Mouse (Mus musculus) heart, adult 2 months (tissue): ENCODE data around the gene Gm10775. TPM values are rescaled to one million over a fixed set of nuclear protein-coding genes. Genes with fewer than 3 reads are reported as not detected.

Experiments used
- DNase-seq, 2 experiments: peaks; one replicate each; pipeline ENCODE4 v3.0.0; 2021
- H3K27ac ChIP-seq: fragments of 200-600 bp; 2 replicates; pipeline ENCODE4 v1.8.1; 2022
- H3K27me3 ChIP-seq: fragments of 200-500 bp; 2 replicates; pipeline ENCODE4 v1.6.1; 2012; ENCODE audit warnings: mild to moderate bottlenecking, low read length, inconsistent platforms, mixed read lengths; ENCODE audit not compliant: control insufficient read depth, insufficient read depth
- H3K36me3 ChIP-seq: fragments of 200-500 bp; 2 replicates; pipeline ENCODE4 v1.6.1; 2012; ENCODE audit warnings: low read length, inconsistent platforms; ENCODE audit not compliant: control insufficient read depth, insufficient read depth
- H3K4me1 ChIP-seq: fragments of 200-500 bp; 2 replicates; pipeline ENCODE4 v1.6.1; 2011; ENCODE audit warnings: low read length; ENCODE audit not compliant: control insufficient read depth, insufficient read depth
- H3K4me3 ChIP-seq: fragments of 200-600 bp; 2 replicates; pipeline ENCODE4 v1.8.1; 2022
- H3K79me2 ChIP-seq: fragments of 200-500 bp; replicated peaks from 2 replicates; pipeline ENCODE4 v1.6.1; 2012; ENCODE audit warnings: mild to moderate bottlenecking, inconsistent platforms, low read length, moderate library complexity, mixed read lengths; ENCODE audit not compliant: control insufficient read depth, insufficient read depth
- H3K9ac ChIP-seq: fragments of 200-500 bp; 2 replicates; pipeline ENCODE4 v1.6.1; 2012; ENCODE audit warnings: low read depth, mild to moderate bottlenecking, control low read depth, inconsistent platforms, low read length, mixed read lengths
- CTCF ChIP-seq: fragments of 200-600 bp; IDR thresholded peaks from 2 replicates; pipeline ENCODE4 v1.8.1; 2022; ENCODE audit warnings: antibody characterized with exemption, mild to moderate bottlenecking, moderate library complexity
- EP300 ChIP-seq: fragments of 200-500 bp; IDR thresholded peaks from 2 replicates; pipeline ENCODE4 v1.6.1; 2011; ENCODE audit warnings: low read depth, low read length, control low read depth; ENCODE audit not compliant: insufficient read depth
- POLR2A ChIP-seq: fragments of 200-500 bp; IDR thresholded peaks from 2 replicates; pipeline ENCODE4 v1.6.1; 2011; ENCODE audit warnings: mild to moderate bottlenecking, low read depth, low read length, control low read depth; ENCODE audit not compliant: insufficient read depth
- WGBS: fragments of 180-500 bp; shearing (Covaris S2); methylation state at CpG from one replicate; pipeline ENCODE4 v1.1.7; 2018; 5-methylcytosine and 5-hydroxymethylcytosine counted together
- intact Hi-C: fragments of 180-260 bp; cut with DNase I; formaldehyde crosslinking; loops from one replicate; pipeline ENCODE4 v1.15.1; 2025
- long read RNA-seq: library from polyadenylated mRNA; stranded (forward); transcript quantifications from one replicate; pipeline ENCODE4 v2.0.0, GENCODE M21; 2021
- polyA plus RNA-seq: library from polyadenylated mRNA; depleted of rRNA; stranded (reverse); fragments of >200 nt; gene quantifications from 2 replicates; pipeline ENCODE4 v1.2.3, GENCODE M21; 2012; rRNA removed
- total RNA-seq, 2 experiments: library from RNA; stranded (reverse); gene quantifications; 2 replicates each; pipeline ENCODE4 v1.2.3; 2021

Gene Gm10775
- total RNA-seq (not detected), polyA plus RNA-seq (not detected in 2 replicates)
- long read RNA-seq = 0 reads

- peaks cover 5% of the 10 kb centered on the region; the same call in 1 of the 2 replicates for H3K27me3 ChIP-seq
- H3K4me3 ChIP-seq = peak within 1 kb of the TSS; percentile 6; the same call in 1 of the 2 replicates
- DNase-seq = no peak
- intact Hi-C loops = no loop called here
- TF ChIP-seq POLR2A (no peak), EP300 (no peak), CTCF (no peak)
- no peaks in the 10 kb centered on the region for H3K36me3 ChIP-seq
- H3K9ac ChIP-seq = no peak within 1 kb of the TSS
- no peaks in the 10 kb centered on the region for H3K79me2 ChIP-seq
- no peaks in the 10 kb centered on the region for H3K4me1 ChIP-seq
- 39% methylated on average over 29 of the region's 29 CpGs for WGBS
- H3K27ac ChIP-seq = no peak within 1 kb of the TSS
These were observed at the start of gene Gm10775 for GRCm38 (mm10) chr13:65259239-65259638. Gene Gm10775 (plus strand): TSS chr13:65259539.

- Histone ChIP-seq H3K4me3 (no peak overlapping the region), H3K27me3 (no peaks in the 10 kb centered on the region), H3K27ac (no peak overlapping the region), H3K9ac (no peak overlapping the region), H3K79me2 (no peaks in the 10 kb centered on the region), H3K36me3 (no peaks in the 10 kb centered on the region), H3K4me1 (no peaks in the 10 kb centered on the region)
- TF ChIP-seq EP300 = no peak
- TF ChIP-seq CTCF = no peak
- no peak for TF ChIP-seq POLR2A
- intact Hi-C loops = no loop called here
- WGBS = 54% methylated on average over 6 of the region's 6 CpGs
- no peak for DNase-seq
These were observed 33.4 kb upstream of the Gm10775 start for GRCm38 (mm10) chr13:65225945-65226344.

- no peak for TF ChIP-seq EP300
- TF ChIP-seq CTCF = no peak
- no peak for TF ChIP-seq POLR2A
- WGBS = 70% methylated on average over 2 of the region's 2 CpGs
- no peak overlapping the region for H3K9ac ChIP-seq
These were observed 32.7 kb upstream of the Gm10775 start for GRCm38 (mm10) chr13:65226657-65227056.

GRCm38 (mm10) chr13:65237211-65237610 is 22.1 kb upstream of the Gm10775 start:
- H3K27ac ChIP-seq = no peak overlapping the region
- no peak overlapping the region for H3K9ac ChIP-seq
- no peaks in the 10 kb centered on the region for H3K36me3 ChIP-seq
- 75% methylated on average over 9 of the region's 9 CpGs for WGBS
- intact Hi-C loops = no loop called here
- no peaks in the 10 kb centered on the region for H3K79me2 ChIP-seq
- H3K4me3 ChIP-seq = no peak overlapping the region
- no peaks in the 10 kb centered on the region for H3K27me3 ChIP-seq
- no peak for DNase-seq
- peaks cover 2% of the 10 kb centered on the region; the same call in 1 of the 2 replicates for H3K4me1 ChIP-seq
- TF ChIP-seq CTCF (no peak), EP300 (no peak), POLR2A (no peak)

More at GRCm38 (mm10) chr13:65226657-65227056, 32.7 kb upstream of the Gm10775 start:
- intact Hi-C loops = no loop called here
- H3K79me2 ChIP-seq = no peaks in the 10 kb centered on the region
- DNase-seq = no peak
- H3K36me3 ChIP-seq = no peaks in the 10 kb centered on the region
- H3K4me3 ChIP-seq = no peak overlapping the region
- H3K27ac ChIP-seq = no peak overlapping the region
- no peaks in the 10 kb centered on the region for H3K4me1 ChIP-seq
- no peaks in the 10 kb centered on the region for H3K27me3 ChIP-seq

GRCm38 (mm10) chr13:65240509-65241098 is 18.7 kb upstream of the Gm10775 start:
- no peaks in the 10 kb centered on the region for H3K36me3 ChIP-seq
- H3K9ac ChIP-seq = peak overlapping the region; percentile 69
- WGBS = under 1% methylated on average over 28 of the region's 28 CpGs
- H3K4me1 ChIP-seq = peaks cover 2% of the 10 kb centered on the region; the same call in 1 of the 2 replicates
- peak; percentile 93 to 96 for DNase-seq
- H3K79me2 ChIP-seq = no peaks in the 10 kb centered on the region
- no peaks in the 10 kb centered on the region for H3K27me3 ChIP-seq
- H3K4me3 ChIP-seq = peak overlapping the region; percentile 78
- 0 out of 2 replicates have a peak, but pooled peaks have one; percentile 29 for TF ChIP-seq EP300
- TF ChIP-seq POLR2A = peak; percentile 88
- TF ChIP-seq CTCF = no peak
- peak overlapping the region; percentile 94 for H3K27ac ChIP-seq
- intact Hi-C loops = loop anchor here (1.0 to 10.0 kb wide), 3 partner anchors 38 to 796 kb away; partner anchors contain the start of genes Mfsd14b and Zfp369

- no peaks in the 10 kb centered on the region for H3K36me3 ChIP-seq
- peak; percentile 32; the same call in 1 of the 2 replicates for TF ChIP-seq EP300
- TF ChIP-seq CTCF = no peak
- no peak; the same call in 1 of the 2 replicates for TF ChIP-seq POLR2A
- H3K27me3 ChIP-seq = no peaks in the 10 kb centered on the region
- peak overlapping the region; percentile 78 for H3K4me3 ChIP-seq
- peak overlapping the region; percentile 94 for H3K27ac ChIP-seq
- peak overlapping the region; percentile 69 for H3K9ac ChIP-seq
- peaks cover 2% of the 10 kb centered on the region; the same call in 1 of the 2 replicates for H3K4me1 ChIP-seq
- H3K79me2 ChIP-seq = no peaks in the 10 kb centered on the region
- intact Hi-C loops = loop anchor here (1.0 to 10.0 kb wide), 3 partner anchors 37 to 796 kb away; partner anchors contain the start of genes Mfsd14b and Zfp369
- WGBS = under 1% methylated on average over 45 of the region's 45 CpGs
- DNase-seq = peak; percentile 92 to 95
These were observed 18.2 kb upstream of the Gm10775 start for GRCm38 (mm10) chr13:65241099-65241626.
